Mouse (Mus musculus): ENCODE measurements around the gene Fosl2. TPM values are rescaled to one million over a fixed set of nuclear protein-coding genes. Genes with fewer than 3 reads are reported as not detected.

Gene Fosl2
- total RNA-seq, 2 experiments from 2014 or later: 9.0 to 16.5 TPM

Other genes starting within 250 kb of the Fosl2 start
- gene Plb1, start 96.9 kb downstream of the Fosl2 start, total RNA-seq (2021): 1 to 10 TPM; 1.3 to 1.6 TPM